Mouse (Mus musculus) spleen, adult 2 months (tissue): Measurements from ENCODE around the gene Arhgap4. TPM values are rescaled to one million over a fixed set of nuclear protein-coding genes. Genes with fewer than 3 reads are reported as not detected.

Experiments
- DNase-seq, 2 experiments: peaks; one replicate each; pipeline versions ENCODE4 v3.0.0 to v3.0.0-alpha.2; 2012 to 2021; ENCODE audit warnings: low spot score in 2 of 2, low read depth in 1 of 2
- H3K27ac ChIP-seq: fragments of 200-500 bp; 2 replicates; pipeline ENCODE4 v1.5.1; 2012; ENCODE audit warnings: low read length, inconsistent platforms; ENCODE audit not compliant: insufficient read depth
- H3K27me3 ChIP-seq: fragments of 200-500 bp; 2 replicates; pipeline ENCODE4 v1.6.1; 2012; ENCODE audit warnings: mild to moderate bottlenecking, moderate library complexity, low read length, inconsistent platforms; ENCODE audit not compliant: control insufficient read depth, insufficient read depth
- H3K36me3 ChIP-seq: fragments of 200-500 bp; 2 replicates; pipeline ENCODE4 v1.6.1; 2012; ENCODE audit warnings: mild to moderate bottlenecking, low read length, inconsistent platforms; ENCODE audit not compliant: control insufficient read depth, insufficient read depth
- H3K4me1 ChIP-seq: fragments of 200-500 bp; 2 replicates; pipeline ENCODE4 v1.6.1; 2011; ENCODE audit warnings: inconsistent platforms; ENCODE audit not compliant: control insufficient read depth, insufficient read depth, insufficient read length
- H3K4me3 ChIP-seq: fragments of 200-500 bp; 2 replicates; pipeline ENCODE4 v1.5.1; 2011; ENCODE audit warnings: mild to moderate bottlenecking, inconsistent platforms; ENCODE audit not compliant: insufficient read depth, insufficient read length; ENCODE audit errors: extremely low read depth
- CTCF ChIP-seq: fragments of 200-500 bp; IDR thresholded peaks from 2 replicates; pipeline ENCODE4 v1.5.1; 2011; ENCODE audit warnings: mild to moderate bottlenecking, inconsistent platforms; ENCODE audit not compliant: insufficient read depth, insufficient read length, insufficient replicate concordance; ENCODE audit errors: extremely low read depth
- POLR2A ChIP-seq: fragments of 200-500 bp; IDR thresholded peaks from 2 replicates; pipeline ENCODE4 v1.6.1; 2011; ENCODE audit warnings: low read depth, low read length, inconsistent platforms
- WGBS: fragments of 180-500 bp; shearing (Covaris S2); methylation state at CpG from one replicate; pipeline ENCODE4 v1.1.7; 2018; 5-methylcytosine and 5-hydroxymethylcytosine counted together
- polyA plus RNA-seq: library from polyadenylated mRNA; depleted of rRNA; stranded (reverse); fragments of >200 nt; gene quantifications from 2 replicates; pipeline ENCODE4 v1.2.3, GENCODE M21; 2012; rRNA removed

Arhgap4 gene
- 289 and 344 TPM in 2 replicates for polyA plus RNA-seq

DNA sequence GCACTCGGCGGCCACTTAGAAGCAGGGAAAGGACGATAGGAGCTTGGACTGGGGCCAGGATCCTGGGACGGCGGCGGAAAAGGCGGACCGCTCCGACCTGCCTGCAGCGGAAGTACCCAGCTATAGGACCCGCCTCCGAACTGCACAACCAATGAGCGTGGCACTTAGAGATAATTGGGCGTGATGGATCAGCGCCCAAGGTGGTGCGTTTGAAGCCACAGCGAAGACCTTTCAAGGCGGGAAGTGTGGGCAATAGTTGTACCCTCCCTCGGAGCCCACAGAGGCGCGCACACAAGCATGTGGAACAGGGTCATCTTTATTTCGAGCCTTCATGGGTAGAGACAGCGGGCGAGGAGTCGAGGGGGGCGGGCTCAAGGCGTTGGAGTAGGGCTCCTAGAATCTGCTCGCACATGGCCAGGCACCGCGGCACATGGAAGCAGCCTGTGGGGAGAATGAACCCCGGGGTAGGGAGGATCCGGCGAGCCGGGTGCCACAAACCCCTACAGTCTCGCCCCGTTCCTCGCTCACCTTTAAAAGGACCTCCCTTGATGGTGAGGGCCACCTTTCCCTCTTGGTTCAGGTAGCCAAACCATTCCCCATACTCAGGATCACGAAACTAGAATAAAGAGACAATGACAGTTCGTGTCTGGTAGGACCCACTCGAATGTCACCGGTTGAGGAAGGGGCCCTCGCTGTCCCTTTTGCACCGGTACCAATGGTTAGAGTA, at the start of gene Arhgap4, which contains the start of gene Naa10:
Gene Arhgap4, minus strand, starts transcription at position 48 of the 727 bp plus-strand sequence.
Gene Naa10, minus strand, starts transcription at position 122 of the 727 bp plus-strand sequence.
- peaks cover 5% of the 10 kb centered on the region for H3K36me3 ChIP-seq
- whole genome bisulfite sequencing: 26% methylated on average over 43 of the region's 43 CpGs

DNA sequence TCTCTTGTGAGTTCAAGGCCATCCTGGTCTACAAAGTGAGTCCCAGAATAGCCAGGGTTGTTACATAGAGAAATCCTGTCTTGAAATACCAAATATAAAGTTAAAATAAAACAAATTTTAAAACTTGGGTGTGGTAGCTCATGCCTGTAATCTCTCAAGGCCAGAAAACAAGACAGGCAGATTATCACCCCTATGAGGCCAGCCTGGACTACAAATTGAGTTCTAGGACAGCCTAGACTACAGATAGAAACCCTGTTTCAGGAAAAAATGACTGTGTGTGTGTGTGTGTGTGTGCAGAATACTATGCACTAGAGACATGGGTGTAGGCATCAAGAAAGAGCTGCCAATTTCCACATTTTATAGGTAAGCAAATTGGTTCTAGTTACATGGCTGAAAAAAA, 49.1 kb upstream of the Arhgap4 start:
- Histone ChIP-seq H3K27me3 (no peaks in the 10 kb centered on the region), H3K27ac (no peak overlapping the region), H3K36me3 (no peaks in the 10 kb centered on the region), H3K4me1 (no peaks in the 10 kb centered on the region), H3K4me3 (no peak overlapping the region)
- no peak for DNase-seq
- TF ChIP-seq CTCF: no peak
- TF ChIP-seq POLR2A: no peak

More for the DNA sequence above, at the start of gene Arhgap4, which contains the start of gene Naa10:
- H3K4me3 ChIP-seq: peak within 1 kb of the TSS; percentile 87
- H3K4me1 ChIP-seq: no peaks in the 10 kb centered on the region
- peak; percentile 61 to 77 for DNase-seq
- H3K27ac ChIP-seq: peak within 1 kb of the TSS; percentile 79
- no peaks in the 10 kb centered on the region for H3K27me3 ChIP-seq
- TF ChIP-seq POLR2A: peak; percentile 19; the same call in 1 of the 2 replicates
- no peak for TF ChIP-seq CTCF

DNA sequence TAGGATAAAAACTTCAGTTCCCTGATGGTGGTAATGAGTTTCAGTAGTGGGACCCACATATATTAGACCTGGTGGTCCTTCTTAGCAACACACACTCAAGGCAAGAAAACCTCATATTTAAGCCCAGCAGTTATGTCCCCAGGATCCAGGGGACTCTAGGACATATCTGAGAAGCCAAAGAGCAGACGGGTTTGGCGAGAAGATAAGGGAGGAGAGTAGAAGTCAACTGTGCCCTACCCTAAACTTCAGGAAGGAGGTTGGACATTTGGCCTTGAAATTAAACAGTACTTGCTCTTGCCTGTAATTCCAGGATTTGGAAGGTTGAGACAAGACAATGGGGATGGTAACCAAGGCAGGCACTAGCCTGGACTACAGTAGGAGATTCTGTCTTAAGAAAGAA, 48.1 kb upstream of the Arhgap4 start:
- DNase-seq: no peak
- WGBS: 86% methylated on average over 2 of the region's 2 CpGs
- TF ChIP-seq CTCF (no peak), POLR2A (no peak)
- no peaks in the 10 kb centered on the region for H3K36me3 ChIP-seq
- H3K27ac ChIP-seq: no peak overlapping the region
- no peaks in the 10 kb centered on the region for H3K27me3 ChIP-seq
- no peak overlapping the region for H3K4me3 ChIP-seq
- no peaks in the 10 kb centered on the region for H3K4me1 ChIP-seq

DNA sequence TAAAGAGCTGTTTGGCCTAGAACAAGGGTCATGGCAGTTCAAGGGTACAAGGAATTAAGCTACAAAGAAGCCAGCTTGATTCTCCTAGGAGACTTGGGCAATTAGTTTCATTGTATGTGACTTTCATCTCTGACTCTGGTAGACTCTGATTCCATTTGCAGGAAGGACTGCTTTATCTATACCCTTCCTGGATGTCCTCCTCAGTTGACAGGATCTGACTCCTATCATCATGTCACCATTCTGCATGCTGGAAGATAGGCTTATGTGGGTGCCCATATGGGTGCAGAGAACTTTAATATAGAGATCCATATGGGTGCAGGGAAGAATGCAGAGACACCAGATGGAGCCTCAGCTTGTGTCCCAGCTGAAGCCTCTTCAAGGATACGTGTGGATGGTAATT, 47.5 kb upstream of the Arhgap4 start:
- 77% methylated on average over 1 of the region's 1 CpGs for WGBS
- Histone ChIP-seq H3K27ac (no peak overlapping the region), H3K4me1 (peaks cover 3% of the 10 kb centered on the region; the same call in 1 of the 2 replicates), H3K4me3 (no peak overlapping the region), H3K27me3 (no peaks in the 10 kb centered on the region), H3K36me3 (no peaks in the 10 kb centered on the region)
- TF ChIP-seq CTCF: no peak
- TF ChIP-seq POLR2A: no peak
- DNase-seq: no peak

DNA sequence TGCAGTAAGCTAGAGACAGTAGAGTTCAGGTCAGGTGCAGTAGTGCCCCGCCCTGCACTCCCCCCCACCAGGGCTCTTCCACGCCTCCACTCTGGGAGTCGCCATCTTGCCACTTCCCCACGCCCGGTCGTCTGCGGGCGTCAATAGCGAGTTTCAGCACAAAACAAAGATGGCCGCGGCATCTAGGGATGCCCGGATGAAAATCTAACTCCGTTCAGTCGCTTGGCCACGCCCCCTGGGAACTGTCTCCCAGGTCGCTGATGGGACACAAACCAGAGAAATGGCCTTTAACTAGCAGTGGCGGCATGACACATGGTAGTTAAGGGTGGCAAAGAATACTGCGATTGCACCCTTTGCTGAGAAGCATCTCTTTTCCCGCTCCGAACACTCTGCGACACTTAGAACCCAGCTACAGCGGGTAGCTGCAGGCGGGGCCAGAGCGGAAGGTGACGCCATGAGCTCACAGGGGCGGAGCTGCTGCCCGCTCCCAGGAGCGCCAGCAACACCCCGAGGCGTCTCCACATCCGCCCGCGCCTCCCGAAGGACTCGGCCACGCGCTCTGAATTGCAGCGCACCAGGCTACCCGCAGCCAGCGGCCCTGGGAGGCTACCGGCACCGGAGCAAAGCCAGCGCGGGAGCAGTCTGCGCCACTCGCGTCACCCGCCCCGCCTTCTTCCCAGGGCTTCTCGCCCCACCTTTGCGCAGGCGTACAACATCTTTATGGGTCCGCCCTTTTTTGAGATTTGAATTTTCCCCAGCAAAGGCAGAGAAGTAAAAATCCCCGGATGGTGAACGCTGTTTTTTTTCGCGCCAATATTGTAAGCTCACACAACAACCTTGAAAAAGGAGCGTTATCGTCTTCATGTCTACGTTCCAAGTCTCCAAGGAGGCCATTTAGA, 45.8 kb upstream of the Arhgap4 start:
- H3K27me3 ChIP-seq: no peaks in the 10 kb centered on the region
- TF ChIP-seq CTCF: no peak
- TF ChIP-seq POLR2A: peak; percentile 32; the same call in 1 of the 2 replicates
- 25% methylated on average over 59 of the region's 60 CpGs for WGBS
- peaks cover 3% of the 10 kb centered on the region; the same call in 1 of the 2 replicates for H3K4me1 ChIP-seq
- H3K36me3 ChIP-seq: no peaks in the 10 kb centered on the region
- peak overlapping the region; percentile 99 for H3K4me3 ChIP-seq
- DNase-seq: peak; percentile 80 to 84
- H3K27ac ChIP-seq: peak overlapping the region; percentile 100

DNA sequence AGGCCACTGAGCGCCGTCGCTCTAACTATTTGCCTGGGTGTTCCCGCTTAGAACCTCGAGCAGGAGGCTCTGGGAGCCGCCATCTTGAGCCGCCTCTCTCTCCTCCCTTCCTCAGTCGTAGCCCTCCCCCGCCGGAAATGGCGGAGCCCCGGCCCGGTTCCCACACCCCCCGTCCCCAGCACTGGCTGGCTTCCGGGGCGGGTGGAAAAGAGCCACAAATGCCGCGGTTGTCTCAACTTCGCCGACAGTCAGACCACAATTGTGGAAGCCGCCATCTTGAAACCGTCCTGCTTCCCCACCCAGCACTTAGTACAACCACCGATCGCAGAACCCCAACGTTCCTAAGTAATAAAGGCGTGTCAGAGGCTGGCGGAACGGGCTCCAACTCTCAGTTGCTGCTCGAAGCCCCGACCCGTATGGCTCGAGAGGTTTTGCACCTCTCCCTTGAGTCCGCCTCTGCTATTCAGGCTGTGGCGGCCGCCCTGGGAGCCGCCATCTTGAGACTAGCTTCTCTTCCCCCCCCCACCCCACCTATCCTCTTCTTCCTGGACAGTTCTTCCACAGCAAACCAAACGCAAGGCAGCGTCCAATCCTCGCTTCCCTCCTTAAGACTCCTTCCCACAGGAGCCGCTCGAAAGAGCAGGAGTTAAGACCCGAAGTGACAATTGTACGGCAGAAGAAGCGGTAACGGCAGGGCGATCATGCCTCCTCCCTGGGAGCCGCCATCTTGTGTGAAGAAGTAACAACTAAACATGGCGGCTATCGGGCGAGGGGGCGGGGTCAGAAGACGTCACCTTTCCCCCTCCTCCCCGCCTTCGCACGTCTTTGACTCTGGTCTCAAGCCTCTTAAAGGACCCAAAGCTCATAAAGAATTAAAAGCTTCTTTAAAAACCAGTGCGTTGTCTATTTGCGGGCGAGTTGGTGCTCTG, 44.8 kb upstream of the Arhgap4 start, which contains the start of gene Hcfc1:
Gene Hcfc1, minus strand, starts transcription at position 110 of the 929 bp plus-strand sequence.
- peak; percentile 25 for TF ChIP-seq POLR2A
- no peak for TF ChIP-seq CTCF
- Histone ChIP-seq H3K36me3 (no peaks in the 10 kb centered on the region), H3K4me1 (peaks cover 3% of the 10 kb centered on the region; the same call in 1 of the 2 replicates), H3K4me3 (peak within 1 kb of the TSS; percentile 99), H3K27ac (peak within 1 kb of the TSS; percentile 100), H3K27me3 (no peaks in the 10 kb centered on the region)
- DNase-seq: peak; percentile 80 to 84
- 21% methylated on average over 58 of the region's 58 CpGs for WGBS
